Comparison of ENCODE assay signal across 15 mouse cellular contexts in genomic region chr3:17619489-17619888, GRCm38 (mm10).
A peak's percentile ranks its signal among the peaks of the same experiment; 100 is the strongest.
DNase-seq lines count a peak whose midpoint lies in the region; ATAC-seq and TF ChIP-seq lines count a peak whose summit lies in the region.
"Had no signal": no experiment of that assay in that cellular context is flagged by ENCODE, and none has a peak within 500 bp of the region (broad histone marks: within the 10 kb centered on the region; RNA-seq: fewer than 3 reads in every experiment).

No protein-coding gene starts in this region.

- 20% methylated on average over 2 of the region's 2 CpGs for WGBS in liver, adult 2 months
- WGBS in liver, embryonic 12.5 days (ENCODE audit: insufficient replicate concordance), result 29% methylated on average over 2 of the region's 2 CpGs
- WGBS in forebrain, embryonic 16.5 days, result 21% methylated on average over 2 of the region's 2 CpGs
- WGBS in midbrain, embryonic 13.5 days, result 18% methylated on average over 2 of the region's 2 CpGs

- TF ChIP-seq CTCF in liver, adult 2 months (IDR thresholded peaks at IDR 0.05; ENCODE audit: low read depth, low read length), result no peak

- H3K36me3 ChIP-seq in liver, adult 2 months (ENCODE audit: control insufficient read depth, insufficient read depth, low read length), result no peaks in the 10 kb centered on the region
- no peaks in the 10 kb centered on the region for H3K36me3 ChIP-seq in liver, embryonic 12.5 days
- H3K36me3 ChIP-seq in forebrain, embryonic 16.5 days (ENCODE audit: control insufficient read depth, insufficient read depth), result no peaks in the 10 kb centered on the region
- no peaks in the 10 kb centered on the region for H3K36me3 ChIP-seq in midbrain, embryonic 13.5 days
- H3K36me3 ChIP-seq: embryonic facial prominence, embryonic 15.5 days; limb, embryonic 13.5 days had no signal

- H3K9ac ChIP-seq in liver, adult 2 months (ENCODE audit: low read depth, low read length), result no peak overlapping the region
- no peak overlapping the region for H3K9ac ChIP-seq in liver, embryonic 12.5 days
- H3K9ac ChIP-seq in forebrain, embryonic 16.5 days (replicated peaks; ENCODE audit: low read depth, low read length), result no peak overlapping the region
- H3K9ac ChIP-seq in midbrain, embryonic 13.5 days (replicated peaks), result no peak overlapping the region
- H3K9ac ChIP-seq: embryonic facial prominence, embryonic 15.5 days; limb, embryonic 13.5 days; lung, embryonic 14.5 days had no signal

- no peak for TF ChIP-seq POLR2A in liver, adult 2 months (IDR thresholded peaks at IDR 0.05; ENCODE audit: extremely low read depth, insufficient read depth, low read length)

- DNase-seq in liver, adult 2 months (ENCODE audit: extremely low read depth, low read depth, low spot score), result peak; percentile 17
- DNase-seq in retina, postnatal 1 day, result peak; percentile 24
- DNase-seq in cerebellum, adult 9-11 months, result no peak
- no peak for DNase-seq in lung, postnatal 36 days
- DNase-seq: cerebellum, adult 8-10 months; kidney, adult 9 months; spleen, adult 18-20 months had no signal

- no peaks in the 10 kb centered on the region for H3K4me1 ChIP-seq in liver, adult 2 months (ENCODE audit: control insufficient read depth, insufficient read depth, low read length)
- H3K4me1 ChIP-seq in liver, embryonic 12.5 days, result no peaks in the 10 kb centered on the region
- H3K4me1 ChIP-seq in forebrain, embryonic 16.5 days (replicated peaks; ENCODE audit: control insufficient read depth, insufficient read depth, low read length), result peaks cover 14% of the 10 kb centered on the region
- H3K4me1 ChIP-seq in midbrain, embryonic 13.5 days (replicated peaks), result peaks cover 22% of the 10 kb centered on the region
- H3K4me1 ChIP-seq: embryonic facial prominence, embryonic 15.5 days; limb, embryonic 13.5 days had no signal

- no peaks in the 10 kb centered on the region; the same call in 1 of the 2 replicates for H3K27me3 ChIP-seq in liver, adult 2 months (ENCODE audit: control insufficient read depth, insufficient read depth, low read length)
- no peaks in the 10 kb centered on the region for H3K27me3 ChIP-seq in liver, embryonic 12.5 days (replicated peaks)
- peaks cover 16% of the 10 kb centered on the region; the same call in 1 of the 2 replicates for H3K27me3 ChIP-seq in forebrain, embryonic 16.5 days (replicated peaks; ENCODE audit: control insufficient read depth, insufficient read depth, low read length)
- H3K27me3 ChIP-seq in midbrain, embryonic 13.5 days, result no peaks in the 10 kb centered on the region
- H3K27me3 ChIP-seq: embryonic facial prominence, embryonic 15.5 days; limb, embryonic 13.5 days had no signal

- no peak overlapping the region for H3K27ac ChIP-seq in liver, adult 2 months (replicated peaks; ENCODE audit: insufficient read depth, low read depth, low read length)
- no peak overlapping the region for H3K27ac ChIP-seq in liver, embryonic 12.5 days
- peak overlapping the region; percentile 84 for H3K27ac ChIP-seq in forebrain, embryonic 16.5 days (ENCODE audit: low read length)
- peak overlapping the region; percentile 88 for H3K27ac ChIP-seq in midbrain, embryonic 13.5 days
- H3K27ac ChIP-seq: embryonic facial prominence, embryonic 15.5 days; limb, embryonic 13.5 days; stomach, postnatal 0 days had no signal

- no peak overlapping the region for H3K4me2 ChIP-seq in liver, embryonic 12.5 days
- H3K4me2 ChIP-seq in forebrain, embryonic 16.5 days (ENCODE audit: low read length), result peak overlapping the region; percentile 28
- peak overlapping the region; percentile 45 for H3K4me2 ChIP-seq in midbrain, embryonic 13.5 days (replicated peaks)
- H3K4me2 ChIP-seq: embryonic facial prominence, embryonic 15.5 days; heart, embryonic 11.5 days; limb, embryonic 13.5 days; lung, embryonic 14.5 days had no signal

- no peaks in the 10 kb centered on the region for H3K79me2 ChIP-seq in liver, adult 2 months (ENCODE audit: control insufficient read depth, insufficient read depth, low read length)

- no peaks in the 10 kb centered on the region for H3K9me3 ChIP-seq in liver, embryonic 12.5 days (replicated peaks)
- H3K9me3 ChIP-seq in forebrain, embryonic 16.5 days (ENCODE audit: control insufficient read depth, low read length), result no peaks in the 10 kb centered on the region
- H3K9me3 ChIP-seq in midbrain, embryonic 13.5 days, result no peaks in the 10 kb centered on the region
- H3K9me3 ChIP-seq: embryonic facial prominence, embryonic 15.5 days; limb, embryonic 13.5 days had no signal

- H3K4me3 ChIP-seq in liver, adult 2 months (ENCODE audit: insufficient read depth, low read depth, low read length), result no peak overlapping the region
- no peak overlapping the region for H3K4me3 ChIP-seq in liver, embryonic 12.5 days
- no peak overlapping the region for H3K4me3 ChIP-seq in forebrain, embryonic 16.5 days (replicated peaks; ENCODE audit: low read length)
- 0 out of 2 replicates have a peak overlapping the region, but pooled peaks have one; percentile 6 for H3K4me3 ChIP-seq in midbrain, embryonic 13.5 days (replicated peaks)
- H3K4me3 ChIP-seq: embryonic facial prominence, embryonic 15.5 days; limb, embryonic 13.5 days had no signal

- no peak for ATAC-seq in liver, embryonic 12.5 days
- peak; percentile 14; the same call in 1 of the 2 replicates for ATAC-seq in forebrain, embryonic 16.5 days
- ATAC-seq in midbrain, embryonic 13.5 days, result peak; percentile 67

Comparison
In these comparisons a context has a peak if more than half of its experiments do, and no peak if none do; other contexts are left out.
1. DNase-seq: peak in liver, adult 2 months (single experiment) and retina, postnatal 1 day (single experiment); none in cerebellum, adult 9-11 months (single experiment) and lung, postnatal 36 days (single experiment).
2. H3K27ac ChIP-seq: peak in forebrain, embryonic 16.5 days (single experiment) and midbrain, embryonic 13.5 days (single experiment); none in liver, adult 2 months (single experiment) and liver, embryonic 12.5 days (single experiment).